Mouse (Mus musculus) neural tube, embryonic 12.5 days (tissue): ENCODE results near the gene Kif26a. TPM values are rescaled to one million over a fixed set of nuclear protein-coding genes. Genes with fewer than 3 reads are reported as not detected.

Experiments
- ATAC-seq: fragments of 200-750 bp; cut with Nextera tagmentation; 2 replicates; pipeline ENCODE4 v1.8.0; 2017; ENCODE audit warnings: low read depth, mild to moderate bottlenecking, moderate TSS enrichment, moderate library complexity; ENCODE audit not compliant: low FRiP score
- H3K27ac ChIP-seq: fragments of 300-500 bp; sonication (generic); 2 replicates; pipeline ENCODE4 v1.5.1; 2016
- H3K27me3 ChIP-seq: fragments of 300-500 bp; sonication (generic); replicated peaks from 2 replicates; pipeline ENCODE4 v1.6.1; 2016; ENCODE audit warnings: mild to moderate bottlenecking
- H3K36me3 ChIP-seq: fragments of 300-500 bp; sonication (generic); 2 replicates; pipeline ENCODE4 v1.6.1; 2016; ENCODE audit warnings: mild to moderate bottlenecking
- H3K4me1 ChIP-seq: fragments of 300-500 bp; sonication (generic); 2 replicates; pipeline ENCODE4 v1.6.1; 2016
- H3K4me2 ChIP-seq: fragments of 300-500 bp; sonication (generic); replicated peaks from 2 replicates; pipeline ENCODE4 v1.6.1; 2016; ENCODE audit warnings: mild to moderate bottlenecking
- H3K4me3 ChIP-seq: fragments of 300-500 bp; sonication (generic); 2 replicates; pipeline ENCODE4 v1.5.1; 2016
- H3K9ac ChIP-seq: fragments of 300-500 bp; sonication (generic); 2 replicates; pipeline ENCODE4 v1.6.1; 2016; ENCODE audit warnings: mild to moderate bottlenecking
- H3K9me3 ChIP-seq: fragments of 300-500 bp; sonication (generic); 2 replicates; pipeline ENCODE4 v1.6.1; 2016; ENCODE audit warnings: mild to moderate bottlenecking
- WGBS: fragments of 180-500 bp; shearing (Covaris S2); methylation state at CpG from one replicate; pipeline ENCODE4 v1.1.7; 2016; 5-methylcytosine and 5-hydroxymethylcytosine counted together
- polyA plus RNA-seq: library from polyadenylated mRNA; unstranded; fragments of >200 nt; fragmentation: Nextera tagmentation; extraction: Ambion mirVana; gene quantifications from 2 replicates; pipeline ENCODE4 v1.2.1, GENCODE M21; 2016

The Kif26a gene
- polyA plus RNA-seq = 5.2 and 6.0 TPM in 2 replicates

GRCm38 (mm10) chr12:112145875-112146651 is at the start of gene Kif26a:
Gene Kif26a, plus strand, starts transcription at chr12:112146208.
- H3K9ac ChIP-seq = peak within 1 kb of the TSS; percentile 61
- H3K36me3 ChIP-seq = no peaks in the 10 kb centered on the region; the same call in 1 of the 2 replicates
- H3K27me3 ChIP-seq = peaks cover 88% of the 10 kb centered on the region
- under 1% methylated on average over 68 of the region's 68 CpGs for WGBS
- peaks cover 71% of the 10 kb centered on the region for H3K4me1 ChIP-seq
- no peak within 1 kb of the TSS for H3K27ac ChIP-seq
- peak; percentile 48 for ATAC-seq
- peak within 1 kb of the TSS; percentile 51 for H3K4me3 ChIP-seq
- H3K9me3 ChIP-seq = no peaks in the 10 kb centered on the region
- H3K4me2 ChIP-seq = peak within 1 kb of the TSS; percentile 88

- H3K4me1 ChIP-seq = no peaks in the 10 kb centered on the region
These were observed 49.3 kb upstream of the Kif26a start for GRCm38 (mm10) chr12:112096733-112097117.

GRCm38 (mm10) chr12:112100106-112100505 is 45.9 kb upstream of the Kif26a start:
- Histone ChIP-seq H3K27me3 (no peaks in the 10 kb centered on the region), H3K36me3 (no peaks in the 10 kb centered on the region), H3K4me3 (no peak overlapping the region), H3K27ac (no peak overlapping the region), H3K9me3 (no peaks in the 10 kb centered on the region), H3K9ac (no peak overlapping the region), H3K4me2 (no peak overlapping the region), H3K4me1 (no peaks in the 10 kb centered on the region)
- 66% methylated on average over 4 of the region's 4 CpGs for WGBS
- no peak for ATAC-seq

More at GRCm38 (mm10) chr12:112096733-112097117, 49.3 kb upstream of the Kif26a start:
- Histone ChIP-seq H3K36me3 (no peaks in the 10 kb centered on the region), H3K9me3 (no peaks in the 10 kb centered on the region), H3K27me3 (no peaks in the 10 kb centered on the region; the same call in 1 of the 2 replicates), H3K4me2 (no peak overlapping the region), H3K27ac (no peak overlapping the region), H3K4me3 (no peak overlapping the region), H3K9ac (no peak overlapping the region)
- no peak for ATAC-seq
- WGBS = 79% methylated on average over 8 of the region's 8 CpGs

GRCm38 (mm10) chr12:112101045-112101444 is 45.0 kb upstream of the Kif26a start:
- H3K36me3 ChIP-seq = no peaks in the 10 kb centered on the region
- WGBS = 63% methylated on average over 4 of the region's 4 CpGs
- no peaks in the 10 kb centered on the region for H3K9me3 ChIP-seq
- no peak overlapping the region for H3K4me2 ChIP-seq
- no peaks in the 10 kb centered on the region for H3K4me1 ChIP-seq
- no peak for ATAC-seq
- 0 out of 2 replicates have a peak, but pooled peaks cover 6% of the 10 kb centered on the region for H3K27me3 ChIP-seq
- no peak overlapping the region for H3K9ac ChIP-seq
- no peak overlapping the region for H3K4me3 ChIP-seq
- no peak overlapping the region for H3K27ac ChIP-seq

GRCm38 (mm10) chr12:112103179-112103578 is 42.8 kb upstream of the Kif26a start:
- WGBS = 87% methylated on average over 5 of the region's 5 CpGs
- no peak overlapping the region for H3K9ac ChIP-seq
- H3K36me3 ChIP-seq = no peaks in the 10 kb centered on the region
- H3K27ac ChIP-seq = no peak overlapping the region
- no peak overlapping the region for H3K4me2 ChIP-seq
- peaks cover 21% of the 10 kb centered on the region for H3K27me3 ChIP-seq
- no peaks in the 10 kb centered on the region for H3K9me3 ChIP-seq
- no peak overlapping the region for H3K4me3 ChIP-seq
- H3K4me1 ChIP-seq = peaks cover 7% of the 10 kb centered on the region
- ATAC-seq = no peak

- 90% methylated on average over 11 of the region's 11 CpGs for WGBS
- no peak overlapping the region for H3K9ac ChIP-seq
- peaks cover 7% of the 10 kb centered on the region for H3K4me1 ChIP-seq
- no peak overlapping the region for H3K4me3 ChIP-seq
- no peaks in the 10 kb centered on the region for H3K9me3 ChIP-seq
- H3K36me3 ChIP-seq = no peaks in the 10 kb centered on the region
- no peak for ATAC-seq
- H3K27ac ChIP-seq = no peak overlapping the region
- peaks cover 21% of the 10 kb centered on the region for H3K27me3 ChIP-seq
- H3K4me2 ChIP-seq = no peak overlapping the region
These were observed 41.1 kb upstream of the Kif26a start for GRCm38 (mm10) chr12:112104890-112105289.

GRCm38 (mm10) chr12:112106541-112106971 is 39.5 kb upstream of the Kif26a start, which contains the start of gene Aspg:
Gene Aspg, plus strand, starts transcription at chr12:112106679.
- under 1% methylated on average over 14 of the region's 14 CpGs for WGBS
- Histone ChIP-seq H3K4me3 (no peak within 1 kb of the TSS), H3K27ac (no peak within 1 kb of the TSS), H3K27me3 (peaks cover 21% of the 10 kb centered on the region), H3K36me3 (no peaks in the 10 kb centered on the region), H3K4me2 (peak within 1 kb of the TSS; percentile 42), H3K4me1 (peaks cover 7% of the 10 kb centered on the region), H3K9ac (no peak within 1 kb of the TSS), H3K9me3 (no peaks in the 10 kb centered on the region)
- ATAC-seq = no peak

GRCm38 (mm10) chr12:112107685-112108084 is 38.3 kb upstream of the Kif26a start:
- Histone ChIP-seq H3K27ac (no peak overlapping the region), H3K9ac (no peak overlapping the region), H3K27me3 (peaks cover 22% of the 10 kb centered on the region), H3K9me3 (no peaks in the 10 kb centered on the region), H3K4me3 (no peak overlapping the region), H3K4me2 (no peak overlapping the region), H3K36me3 (no peaks in the 10 kb centered on the region), H3K4me1 (peaks cover 7% of the 10 kb centered on the region)
- WGBS = 84% methylated on average over 8 of the region's 8 CpGs
- ATAC-seq = no peak

- Histone ChIP-seq H3K4me3 (no peak overlapping the region), H3K4me1 (peaks cover 7% of the 10 kb centered on the region), H3K27me3 (peaks cover 26% of the 10 kb centered on the region), H3K4me2 (no peak overlapping the region), H3K9me3 (no peaks in the 10 kb centered on the region), H3K36me3 (no peaks in the 10 kb centered on the region), H3K9ac (no peak overlapping the region), H3K27ac (no peak overlapping the region)
- WGBS = 81% methylated on average over 11 of the region's 11 CpGs
- ATAC-seq = no peak
These were observed 37.1 kb upstream of the Kif26a start for GRCm38 (mm10) chr12:112108696-112109445.

GRCm38 (mm10) chr12:112109701-112110100 is 36.3 kb upstream of the Kif26a start:
- Histone ChIP-seq H3K27me3 (peaks cover 28% of the 10 kb centered on the region), H3K4me2 (no peak overlapping the region), H3K9me3 (no peaks in the 10 kb centered on the region), H3K36me3 (no peaks in the 10 kb centered on the region), H3K9ac (no peak overlapping the region), H3K27ac (no peak overlapping the region), H3K4me1 (peaks cover 7% of the 10 kb centered on the region), H3K4me3 (no peak overlapping the region)
- 85% methylated on average over 9 of the region's 9 CpGs for WGBS
- ATAC-seq = no peak

GRCm38 (mm10) chr12:112111323-112111722 is 34.7 kb upstream of the Kif26a start:
- Histone ChIP-seq H3K27me3 (peaks cover 29% of the 10 kb centered on the region), H3K4me2 (no peak overlapping the region), H3K4me3 (no peak overlapping the region), H3K9ac (no peak overlapping the region), H3K27ac (no peak overlapping the region), H3K4me1 (peaks cover 7% of the 10 kb centered on the region), H3K9me3 (no peaks in the 10 kb centered on the region), H3K36me3 (no peaks in the 10 kb centered on the region)
- no peak for ATAC-seq
- WGBS = 85% methylated on average over 5 of the region's 5 CpGs

GRCm38 (mm10) chr12:112112235-112112634 is 33.8 kb upstream of the Kif26a start:
- Histone ChIP-seq H3K4me3 (no peak overlapping the region), H3K27ac (no peak overlapping the region), H3K36me3 (no peaks in the 10 kb centered on the region), H3K27me3 (peaks cover 26% of the 10 kb centered on the region), H3K9ac (no peak overlapping the region), H3K4me1 (no peaks in the 10 kb centered on the region), H3K4me2 (no peak overlapping the region), H3K9me3 (no peaks in the 10 kb centered on the region)
- 90% methylated on average over 6 of the region's 6 CpGs for WGBS
- ATAC-seq = no peak
